Mouse (Mus musculus) embryonic fibroblast, embryonic 13.5 days (primary cell): Measurements from ENCODE around the gene Apod.

Experiments
- CTCF ChIP-seq: IDR thresholded peaks from 2 replicates; pipeline ENCODE4 v1.5.1; 2011; ENCODE audit warnings: mild to moderate bottlenecking, control low read depth, low read length, moderate library complexity, borderline replicate concordance; ENCODE audit not compliant: insufficient read depth
- POLR2A ChIP-seq: IDR thresholded peaks from 2 replicates; pipeline ENCODE4 v1.6.1; 2011; ENCODE audit warnings: low read depth, mild to moderate bottlenecking, control low read depth, low read length, moderate library complexity

DNA sequence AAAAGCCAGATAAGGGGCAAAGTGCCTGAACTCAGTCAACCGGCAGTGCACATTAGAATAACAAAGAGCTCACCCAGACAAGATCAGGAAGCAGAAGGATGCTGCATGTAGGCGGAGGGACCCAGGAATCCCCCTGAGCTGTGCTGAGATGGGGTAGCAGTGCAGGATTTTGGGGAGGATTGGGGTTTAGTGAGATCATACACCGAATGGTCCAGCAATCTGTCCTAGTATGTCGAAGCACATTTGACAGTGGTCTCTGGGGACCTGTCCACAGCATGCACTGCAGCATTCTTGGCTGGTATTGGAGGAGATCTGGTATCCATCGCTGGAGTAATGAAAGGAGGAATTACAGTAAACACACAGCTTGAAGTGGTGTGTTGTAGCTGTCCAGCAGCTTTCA lies 27.9 kb upstream of the Apod start:
- TF ChIP-seq CTCF, result no peak
- no peak for TF ChIP-seq POLR2A
